Mouse (Mus musculus) midbrain, embryonic 15.5 days (tissue): ENCODE data around the gene Spocd1. TPM values are rescaled to one million over a fixed set of nuclear protein-coding genes. Genes with fewer than 3 reads are reported as not detected.
"Not testable (repeated sequence)": the region's sequence is repeated elsewhere in the genome, so short reads cannot be mapped to it uniquely, and the experiment has no call there.

Experiments
- ATAC-seq: fragments of 200-750 bp; cut with Nextera tagmentation; replicated peaks from 2 replicates; pipeline ENCODE4 v1.8.0; 2017; ENCODE audit warnings: moderate TSS enrichment
- H3K27ac ChIP-seq: fragments of 300-500 bp; sonication (generic); 2 replicates; pipeline ENCODE4 v1.5.1; 2015; ENCODE audit warnings: mild to moderate bottlenecking, inconsistent platforms
- H3K27me3 ChIP-seq: fragments of 300-500 bp; sonication (generic); replicated peaks from 2 replicates; pipeline ENCODE4 v1.6.1; 2015; ENCODE audit warnings: inconsistent platforms
- H3K36me3 ChIP-seq: fragments of 300-500 bp; sonication (generic); replicated peaks from 2 replicates; pipeline ENCODE4 v1.6.1; 2015; ENCODE audit warnings: inconsistent platforms
- H3K4me1 ChIP-seq: fragments of 300-500 bp; sonication (generic); 2 replicates; pipeline ENCODE4 v1.6.1; 2015; ENCODE audit warnings: inconsistent platforms
- H3K4me2 ChIP-seq: fragments of 300-500 bp; sonication (generic); 2 replicates; pipeline ENCODE4 v1.6.1; 2015; ENCODE audit warnings: inconsistent platforms, mild to moderate bottlenecking, moderate library complexity
- H3K4me3 ChIP-seq: fragments of 300-500 bp; sonication (generic); 2 replicates; pipeline ENCODE4 v1.5.1; 2015; ENCODE audit warnings: mild to moderate bottlenecking, inconsistent platforms
- H3K9ac ChIP-seq: fragments of 300-500 bp; sonication (generic); 2 replicates; pipeline ENCODE4 v1.6.1; 2015; ENCODE audit warnings: mild to moderate bottlenecking, inconsistent platforms
- H3K9me3 ChIP-seq: fragments of 300-500 bp; sonication (generic); 2 replicates; pipeline ENCODE4 v1.6.1; 2016; ENCODE audit warnings: inconsistent platforms
- WGBS: fragments of 180-500 bp; shearing (Covaris S2); methylation state at CpG from one replicate; pipeline ENCODE4 v1.1.7; 2015; ENCODE audit warnings: mixed read lengths; 5-methylcytosine and 5-hydroxymethylcytosine counted together
- polyA plus RNA-seq: library from polyadenylated mRNA; unstranded; fragments of >200 nt; fragmentation: Nextera tagmentation; extraction: Ambion mirVana; gene quantifications from 2 replicates; pipeline ENCODE4 v1.2.1, GENCODE M21; 2015

Spocd1 gene
- not detected in 2 replicates for polyA plus RNA-seq

- 45% methylated on average over 4 of the region's 4 CpGs for WGBS
- Histone ChIP-seq H3K27ac (no peak within 1 kb of the TSS), H3K36me3 (no peaks in the 10 kb centered on the region), H3K4me1 (peaks cover 9% of the 10 kb centered on the region), H3K9ac (no peak within 1 kb of the TSS), H3K9me3 (no peaks in the 10 kb centered on the region), H3K27me3 (0 out of 2 replicates have a peak, but pooled peaks cover 4% of the 10 kb centered on the region), H3K4me3 (peak within 1 kb of the TSS; percentile 3; the same call in 1 of the 2 replicates), H3K4me2 (peak within 1 kb of the TSS; percentile 29; the same call in 1 of the 2 replicates)
- no peak for ATAC-seq
Observed at GRCm38 (mm10) chr4:129928949-129929348, at the start of gene Spocd1. TSS of gene Spocd1 (plus strand) at chr4:129929249.

- H3K27me3 ChIP-seq, result no peaks in the 10 kb centered on the region
- 81% methylated on average over 7 of the region's 7 CpGs for WGBS
- H3K4me2 ChIP-seq, result no peak overlapping the region
- H3K36me3 ChIP-seq, result no peaks in the 10 kb centered on the region
- no peak overlapping the region for H3K4me3 ChIP-seq
- no peak overlapping the region for H3K9ac ChIP-seq
- no peak overlapping the region for H3K27ac ChIP-seq
- no peak for ATAC-seq
- H3K9me3 ChIP-seq, result no peaks in the 10 kb centered on the region
- peaks cover 40% of the 10 kb centered on the region for H3K4me1 ChIP-seq
Observed at GRCm38 (mm10) chr4:129880615-129881014, 48.4 kb upstream of the Spocd1 start.

GRCm38 (mm10) chr4:129881661-129882060 is 47.4 kb upstream of the Spocd1 start:
- H3K36me3 ChIP-seq, result no peaks in the 10 kb centered on the region
- H3K27me3 ChIP-seq, result no peaks in the 10 kb centered on the region
- H3K4me1 ChIP-seq, result peaks cover 38% of the 10 kb centered on the region
- H3K9ac ChIP-seq, result no peak overlapping the region
- WGBS, result 60% methylated on average over 3 of the region's 3 CpGs
- H3K9me3 ChIP-seq, result no peaks in the 10 kb centered on the region
- 0 out of 2 replicates have a peak overlapping the region, but pooled peaks have one; percentile 43 for H3K27ac ChIP-seq
- ATAC-seq, result no peak
- no peak overlapping the region for H3K4me3 ChIP-seq
- H3K4me2 ChIP-seq, result no peak overlapping the region

- peak overlapping the region; percentile 18 for H3K4me2 ChIP-seq
- H3K4me3 ChIP-seq, result no peak overlapping the region
- ATAC-seq, result no peak
- H3K4me1 ChIP-seq, result peaks cover 27% of the 10 kb centered on the region
- no peak overlapping the region for H3K9ac ChIP-seq
- 30% methylated on average over 10 of the region's 11 CpGs for WGBS
- H3K27ac ChIP-seq, result peak overlapping the region; percentile 31; the same call in 1 of the 2 replicates
- no peaks in the 10 kb centered on the region for H3K9me3 ChIP-seq
- H3K27me3 ChIP-seq, result no peaks in the 10 kb centered on the region
- no peaks in the 10 kb centered on the region for H3K36me3 ChIP-seq
Observed at GRCm38 (mm10) chr4:129882555-129883293, 46.3 kb upstream of the Spocd1 start.

- Histone ChIP-seq H3K27me3 (no peaks in the 10 kb centered on the region), H3K27ac (peak overlapping the region; percentile 32), H3K9me3 (no peaks in the 10 kb centered on the region), H3K9ac (no peak overlapping the region), H3K4me1 (peaks cover 22% of the 10 kb centered on the region), H3K4me2 (peak overlapping the region; percentile 20), H3K4me3 (no peak overlapping the region), H3K36me3 (no peaks in the 10 kb centered on the region)
- peak; percentile 69; the same call in 1 of the 2 replicates for ATAC-seq
- WGBS, result 34% methylated on average over 12 of the region's 12 CpGs
Observed at GRCm38 (mm10) chr4:129884041-129884930, 44.8 kb upstream of the Spocd1 start.

- 78% methylated on average over 10 of the region's 10 CpGs for WGBS
- Histone ChIP-seq H3K27ac (no peak overlapping the region), H3K9me3 (no peaks in the 10 kb centered on the region), H3K27me3 (no peaks in the 10 kb centered on the region), H3K4me3 (no peak overlapping the region), H3K4me2 (no peak overlapping the region), H3K36me3 (no peaks in the 10 kb centered on the region), H3K9ac (no peak overlapping the region), H3K4me1 (no peaks in the 10 kb centered on the region)
- no peak for ATAC-seq
Observed at GRCm38 (mm10) chr4:129889661-129890060, 39.4 kb upstream of the Spocd1 start.

- no peak overlapping the region for H3K27ac ChIP-seq
- no peaks in the 10 kb centered on the region for H3K9me3 ChIP-seq
- H3K4me1 ChIP-seq, result no peaks in the 10 kb centered on the region
- WGBS, result 88% methylated on average over 7 of the region's 7 CpGs
- H3K4me2 ChIP-seq, result no peak overlapping the region
- no peaks in the 10 kb centered on the region for H3K36me3 ChIP-seq
- no peak for ATAC-seq
- no peak overlapping the region for H3K9ac ChIP-seq
- H3K27me3 ChIP-seq, result no peaks in the 10 kb centered on the region
- H3K4me3 ChIP-seq, result no peak overlapping the region
Observed at GRCm38 (mm10) chr4:129890094-129890493, 39.0 kb upstream of the Spocd1 start.

GRCm38 (mm10) chr4:129894861-129895260 is 34.2 kb upstream of the Spocd1 start:
- Histone ChIP-seq H3K4me2 (no peak overlapping the region), H3K4me1 (no peaks in the 10 kb centered on the region), H3K4me3 (no peak overlapping the region), H3K36me3 (no peaks in the 10 kb centered on the region), H3K9me3 (no peaks in the 10 kb centered on the region), H3K27ac (no peak overlapping the region), H3K9ac (no peak overlapping the region), H3K27me3 (no peaks in the 10 kb centered on the region)
- WGBS, result 91% methylated on average over 3 of the region's 3 CpGs
- ATAC-seq, result no peak

GRCm38 (mm10) chr4:129898815-129899214 is 30.2 kb upstream of the Spocd1 start:
- H3K4me1 ChIP-seq, H3K27me3 ChIP-seq, H3K4me2 ChIP-seq, H3K27ac ChIP-seq, H3K4me3 ChIP-seq, H3K36me3 ChIP-seq, H3K9ac ChIP-seq, ATAC-seq, H3K9me3 ChIP-seq: not testable (repeated sequence)
- 98% methylated on average over 18 of the region's 18 CpGs for WGBS

- 91% methylated on average over 4 of the region's 4 CpGs for WGBS
- H3K4me2 ChIP-seq, result no peak overlapping the region
Observed at GRCm38 (mm10) chr4:129902394-129902793, 26.7 kb upstream of the Spocd1 start.

GRCm38 (mm10) chr4:129903577-129903976 is 25.5 kb upstream of the Spocd1 start:
- WGBS, result 68% methylated on average over 3 of the region's 3 CpGs
- H3K4me2 ChIP-seq, result no peak overlapping the region
- ATAC-seq, result no peak
- H3K9ac ChIP-seq, result no peak overlapping the region
- H3K4me3 ChIP-seq, result no peak overlapping the region
- H3K4me1 ChIP-seq, result no peaks in the 10 kb centered on the region
- H3K36me3 ChIP-seq, result no peaks in the 10 kb centered on the region
- no peak overlapping the region for H3K27ac ChIP-seq
- H3K27me3 ChIP-seq, result no peaks in the 10 kb centered on the region
- H3K9me3 ChIP-seq, result no peaks in the 10 kb centered on the region

More at GRCm38 (mm10) chr4:129902394-129902793, 26.7 kb upstream of the Spocd1 start:
- Histone ChIP-seq H3K27ac (no peak overlapping the region), H3K27me3 (no peaks in the 10 kb centered on the region), H3K4me3 (no peak overlapping the region), H3K4me1 (no peaks in the 10 kb centered on the region), H3K36me3 (no peaks in the 10 kb centered on the region), H3K9ac (no peak overlapping the region), H3K9me3 (no peaks in the 10 kb centered on the region)
- no peak for ATAC-seq

GRCm38 (mm10) chr4:129905032-129905431 is 24.0 kb upstream of the Spocd1 start:
- H3K4me2 ChIP-seq, result no peak overlapping the region
- H3K36me3 ChIP-seq, result no peaks in the 10 kb centered on the region
- no peaks in the 10 kb centered on the region for H3K4me1 ChIP-seq
- WGBS, result 72% methylated on average over 3 of the region's 3 CpGs
- H3K4me3 ChIP-seq, result no peak overlapping the region
- H3K27ac ChIP-seq, result no peak overlapping the region
- H3K9me3 ChIP-seq, result no peaks in the 10 kb centered on the region
- no peak for ATAC-seq
- H3K27me3 ChIP-seq, result no peaks in the 10 kb centered on the region
- no peak overlapping the region for H3K9ac ChIP-seq
